Mouse (Mus musculus): ENCODE measurements at regions not wholly inside any gene's neighbourhood (a gene's known extent, or its start where the extent isn't known, plus 50 kb on each side); places are given as distances from the start of the nearest gene placed in this dataset.

DNA sequence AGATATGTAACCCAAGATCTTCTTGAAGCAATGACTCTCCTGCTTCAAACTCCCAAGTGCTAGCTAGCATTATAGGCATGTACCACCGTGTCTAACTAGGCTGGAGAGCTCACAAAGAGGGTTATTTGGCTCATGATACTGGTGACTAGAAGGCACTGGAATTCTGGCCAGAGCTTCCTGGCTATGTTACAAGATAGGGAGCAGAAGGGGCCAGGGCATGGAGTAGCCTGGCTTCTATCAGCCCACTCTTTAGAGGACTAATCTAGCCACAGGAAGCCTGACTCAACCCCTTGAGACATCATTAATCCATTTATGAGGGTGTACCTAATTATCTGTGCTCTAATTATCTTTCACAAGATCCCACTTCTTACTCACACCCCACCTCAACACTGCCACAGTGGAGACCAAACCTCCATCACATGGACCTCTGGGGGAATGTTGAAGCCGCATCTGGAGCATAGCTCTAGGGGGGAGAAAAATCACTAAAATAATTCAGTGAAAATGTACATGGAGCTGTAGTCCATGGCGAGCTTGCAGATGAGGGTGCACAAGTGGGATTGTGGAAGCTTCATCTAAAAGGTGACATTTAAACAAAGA is 77.2 kb upstream of the Rai14 start:
- TF ChIP-seq USF1 (IDR thresholded peaks at IDR 0.05; ENCODE audit: low read depth), result no peak
- TF ChIP-seq MYOG (IDR thresholded peaks at IDR 0.05; ENCODE audit: control insufficient read depth, extremely low read depth, insufficient read length), result no peak
- TF ChIP-seq MAX (IDR thresholded peaks at IDR 0.05), result no peak
- TF ChIP-seq FOSL1 (IDR thresholded peaks at IDR 0.05; ENCODE audit: insufficient read depth, low read length, poor library complexity, severe bottlenecking), result no peak
- no peak for TF ChIP-seq MYOD1 (IDR thresholded peaks at IDR 0.05; ENCODE audit: control insufficient read depth, insufficient read length, low read depth)
- no peak for TF ChIP-seq CEBPB (IDR thresholded peaks at IDR 0.05; ENCODE audit: low read depth)
- no peak for TF ChIP-seq CTCF (IDR thresholded peaks at IDR 0.05; ENCODE audit: control insufficient read depth, insufficient read depth, insufficient read length)
- Histone ChIP-seq H3K27me3 (ENCODE audit: control insufficient read depth, insufficient read depth, insufficient read length) (no peaks in the 10 kb centered on the region), H3ac (ENCODE audit: control insufficient read depth, insufficient read length, low read depth) (no peak overlapping the region), H3K36me3 (ENCODE audit: control insufficient read depth, insufficient read depth) (peaks cover 6% of the 10 kb centered on the region), H3K4me3 (ENCODE audit: insufficient read depth, poor library complexity, severe bottlenecking) (no peak overlapping the region), H3K79me3 (ENCODE audit: low read depth) (no peaks in the 10 kb centered on the region), H3K79me2 (ENCODE audit: control insufficient read depth, insufficient read depth) (no peaks in the 10 kb centered on the region)

DNA sequence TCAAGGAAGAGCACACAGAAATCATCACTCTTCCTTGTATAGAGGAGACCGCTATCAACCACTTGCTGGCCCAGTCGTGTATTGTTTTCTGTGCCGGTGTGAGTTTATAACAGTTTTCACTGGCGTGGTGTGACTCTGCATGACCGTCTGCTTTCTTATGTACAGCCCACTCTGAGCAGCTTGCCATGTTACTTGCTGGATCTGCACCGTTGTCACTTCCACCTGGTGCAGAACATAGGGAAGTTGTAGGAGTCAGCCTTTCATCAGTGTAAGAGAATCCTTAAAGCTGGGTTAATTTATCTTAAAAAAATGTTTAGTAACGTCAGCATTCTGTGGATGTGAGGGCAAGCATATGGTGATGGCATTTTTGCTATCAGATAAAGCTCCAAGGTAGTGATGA is 77.7 kb upstream of the Rai14 start:
- Histone ChIP-seq H3K36me3 (ENCODE audit: control insufficient read depth, insufficient read depth) (peaks cover 6% of the 10 kb centered on the region), H3K27me3 (ENCODE audit: control insufficient read depth, insufficient read depth, insufficient read length) (no peaks in the 10 kb centered on the region), H3K79me2 (ENCODE audit: control insufficient read depth, insufficient read depth) (no peaks in the 10 kb centered on the region), H3K4me3 (ENCODE audit: insufficient read depth, poor library complexity, severe bottlenecking) (no peak overlapping the region), H3ac (ENCODE audit: control insufficient read depth, insufficient read length, low read depth) (no peak overlapping the region), H3K79me3 (ENCODE audit: low read depth) (no peaks in the 10 kb centered on the region)
- TF ChIP-seq MYOG (IDR thresholded peaks at IDR 0.05; ENCODE audit: control insufficient read depth, extremely low read depth, insufficient read length), result no peak
- no peak for TF ChIP-seq CEBPB (IDR thresholded peaks at IDR 0.05; ENCODE audit: low read depth)
- no peak for TF ChIP-seq MYOD1 (IDR thresholded peaks at IDR 0.05; ENCODE audit: control insufficient read depth, insufficient read length, low read depth)
- TF ChIP-seq FOSL1 (IDR thresholded peaks at IDR 0.05; ENCODE audit: insufficient read depth, low read length, poor library complexity, severe bottlenecking), result no peak
- no peak for TF ChIP-seq MAX (IDR thresholded peaks at IDR 0.05)
- TF ChIP-seq CTCF (IDR thresholded peaks at IDR 0.05; ENCODE audit: control insufficient read depth, insufficient read depth, insufficient read length), result no peak
- no peak for TF ChIP-seq USF1 (IDR thresholded peaks at IDR 0.05; ENCODE audit: low read depth)

DNA sequence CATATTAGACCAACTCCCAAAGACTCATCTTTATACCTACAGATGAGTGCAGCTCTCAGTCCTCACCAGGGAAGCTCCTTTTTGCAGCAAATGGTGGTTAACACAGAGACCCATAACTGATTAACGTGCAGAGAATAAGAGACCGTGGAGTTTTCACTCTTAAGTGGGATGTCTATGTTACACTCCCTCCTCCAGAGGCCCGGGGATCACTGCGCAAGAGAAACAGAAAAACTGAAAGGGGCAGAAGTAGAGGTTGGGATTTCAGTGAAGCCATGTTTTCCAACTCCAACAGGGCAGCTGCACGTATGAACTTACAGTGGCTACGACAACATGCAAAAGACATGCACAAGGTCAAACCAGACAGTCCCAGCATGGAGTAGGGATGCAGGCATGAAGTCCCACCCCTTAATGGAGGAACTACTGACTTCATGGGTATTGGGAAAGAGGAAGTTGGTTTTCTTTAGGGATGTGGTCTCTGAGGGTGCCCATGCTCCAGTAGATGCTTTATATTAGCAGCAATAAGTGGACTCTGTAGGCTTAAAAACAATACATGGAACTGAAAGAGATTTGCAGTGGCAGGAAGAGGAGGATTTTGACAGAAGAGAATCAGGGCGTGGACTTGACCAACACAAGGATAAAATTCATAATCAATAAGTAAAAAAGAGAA is 80.8 kb upstream of the Rai14 start:
- no peaks in the 10 kb centered on the region for H3K27me3 ChIP-seq (ENCODE audit: control insufficient read depth, insufficient read depth, insufficient read length)

DNA sequence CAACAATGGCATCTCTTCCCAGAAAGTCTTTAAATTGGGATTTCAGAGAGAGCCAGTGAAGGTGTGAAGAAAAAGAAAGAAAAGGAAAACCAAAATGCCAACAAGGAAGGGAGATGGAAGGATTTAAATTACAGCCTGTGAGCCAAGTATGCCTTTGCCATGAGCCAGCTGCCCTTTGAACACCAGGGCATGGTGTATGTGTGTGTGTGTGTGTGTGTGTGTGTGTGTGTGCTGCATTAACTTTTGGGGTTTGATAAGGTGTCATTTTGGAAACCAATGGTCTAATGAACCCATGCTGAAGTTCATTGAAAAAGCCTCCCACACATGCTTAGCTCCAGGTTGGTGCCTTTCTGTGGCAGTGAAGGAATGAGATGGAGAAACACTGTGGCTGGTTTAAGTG is 85.2 kb upstream of the Rai14 start:
- no peak for TF ChIP-seq USF1 (IDR thresholded peaks at IDR 0.05; ENCODE audit: low read depth)
- TF ChIP-seq MYOD1 (IDR thresholded peaks at IDR 0.05; ENCODE audit: control insufficient read depth, insufficient read length, low read depth), result no peak
- no peak for TF ChIP-seq CTCF (IDR thresholded peaks at IDR 0.05; ENCODE audit: control insufficient read depth, insufficient read depth, insufficient read length)
- TF ChIP-seq CEBPB (IDR thresholded peaks at IDR 0.05; ENCODE audit: low read depth), result no peak
- no peak for TF ChIP-seq MAX (IDR thresholded peaks at IDR 0.05)
- TF ChIP-seq MYOG (IDR thresholded peaks at IDR 0.05; ENCODE audit: control insufficient read depth, extremely low read depth, insufficient read length), result no peak
- TF ChIP-seq FOSL1 (IDR thresholded peaks at IDR 0.05; ENCODE audit: insufficient read depth, low read length, poor library complexity, severe bottlenecking), result no peak

More for the DNA sequence above, 80.8 kb upstream of the Rai14 start:
- Histone ChIP-seq H3K79me3 (ENCODE audit: low read depth) (no peaks in the 10 kb centered on the region), H3ac (ENCODE audit: control insufficient read depth, insufficient read length, low read depth) (no peak overlapping the region), H3K79me2 (ENCODE audit: control insufficient read depth, insufficient read depth) (no peaks in the 10 kb centered on the region), H3K36me3 (ENCODE audit: control insufficient read depth, insufficient read depth) (peaks cover 14% of the 10 kb centered on the region), H3K4me3 (ENCODE audit: insufficient read depth, poor library complexity, severe bottlenecking) (no peak overlapping the region)
- TF ChIP-seq FOSL1 (IDR thresholded peaks at IDR 0.05; ENCODE audit: insufficient read depth, low read length, poor library complexity, severe bottlenecking) (no peak), MAX (IDR thresholded peaks at IDR 0.05) (no peak), MYOD1 (IDR thresholded peaks at IDR 0.05; ENCODE audit: control insufficient read depth, insufficient read length, low read depth) (no peak)

DNA sequence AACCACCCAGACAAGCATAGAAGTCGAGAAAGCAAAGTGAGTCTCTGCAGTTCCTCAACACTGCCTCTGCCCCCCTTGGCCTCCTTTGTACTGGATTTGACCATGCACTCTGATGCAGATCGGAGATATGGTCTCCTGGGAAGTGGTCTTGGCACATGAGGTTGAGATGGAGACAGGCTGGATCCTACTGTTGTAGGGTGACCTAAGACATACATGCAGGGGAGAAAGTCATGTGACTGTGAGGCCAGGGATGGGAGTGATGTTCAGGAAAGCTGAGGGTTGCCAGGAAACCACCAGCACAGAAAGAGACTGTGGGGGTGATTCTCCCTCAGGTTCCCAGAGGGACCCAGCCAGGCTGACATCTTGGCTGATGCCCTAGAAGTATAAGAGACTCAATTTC is 99.8 kb upstream of the Rai14 start:
- Histone ChIP-seq H3K79me2 (ENCODE audit: control insufficient read depth, insufficient read depth) (peaks cover 7% of the 10 kb centered on the region), H3K27me3 (ENCODE audit: control insufficient read depth, insufficient read depth, insufficient read length) (no peaks in the 10 kb centered on the region), H3K4me3 (ENCODE audit: insufficient read depth, poor library complexity, severe bottlenecking) (no peak overlapping the region), H3ac (ENCODE audit: control insufficient read depth, insufficient read length, low read depth) (peak overlapping the region; percentile 4), H3K36me3 (ENCODE audit: control insufficient read depth, insufficient read depth) (peaks cover 10% of the 10 kb centered on the region), H3K79me3 (ENCODE audit: low read depth) (peaks cover 4% of the 10 kb centered on the region)
- TF ChIP-seq MYOG (IDR thresholded peaks at IDR 0.05; ENCODE audit: control insufficient read depth, extremely low read depth, insufficient read length) (no peak), CEBPB (IDR thresholded peaks at IDR 0.05; ENCODE audit: low read depth) (no peak), MAX (IDR thresholded peaks at IDR 0.05) (peak; percentile 12), MYOD1 (IDR thresholded peaks at IDR 0.05; ENCODE audit: control insufficient read depth, insufficient read length, low read depth) (no peak), USF1 (IDR thresholded peaks at IDR 0.05; ENCODE audit: low read depth) (peak; percentile 81)

More for the DNA sequence above, 85.2 kb upstream of the Rai14 start:
- peaks cover 18% of the 10 kb centered on the region for H3K36me3 ChIP-seq (ENCODE audit: control insufficient read depth, insufficient read depth)
- no peak overlapping the region for H3ac ChIP-seq (ENCODE audit: control insufficient read depth, insufficient read length, low read depth)
- no peak overlapping the region for H3K4me3 ChIP-seq (ENCODE audit: insufficient read depth, poor library complexity, severe bottlenecking)
- H3K27me3 ChIP-seq (ENCODE audit: control insufficient read depth, insufficient read depth, insufficient read length), result no peaks in the 10 kb centered on the region
- H3K79me2 ChIP-seq (ENCODE audit: control insufficient read depth, insufficient read depth), result no peaks in the 10 kb centered on the region
- no peaks in the 10 kb centered on the region for H3K79me3 ChIP-seq (ENCODE audit: low read depth)

DNA sequence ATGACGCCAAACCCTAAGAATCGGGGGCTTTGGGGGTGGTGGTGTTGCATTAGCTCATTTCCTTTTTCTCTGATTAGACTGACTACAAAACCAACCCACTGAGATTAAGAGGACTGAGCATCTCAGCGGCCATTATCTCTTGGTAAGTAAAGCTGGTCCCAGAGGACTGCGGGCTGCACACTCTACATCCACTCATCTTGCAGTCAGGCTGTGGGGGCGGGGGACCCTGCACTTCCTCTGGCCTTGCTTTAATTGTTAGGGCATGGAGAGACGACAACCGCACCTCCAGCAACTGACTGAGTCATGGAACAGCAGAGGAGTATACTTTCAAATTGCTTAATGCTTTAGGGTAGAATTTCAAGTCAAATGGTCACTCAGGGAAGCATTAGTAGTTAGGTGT is 100.3 kb upstream of the Rai14 start:
- H3K4me3 ChIP-seq (ENCODE audit: insufficient read depth, poor library complexity, severe bottlenecking), result no peak overlapping the region
- H3K79me2 ChIP-seq (ENCODE audit: control insufficient read depth, insufficient read depth), result peaks cover 7% of the 10 kb centered on the region

More for the DNA sequence above, 100.3 kb upstream of the Rai14 start:
- Histone ChIP-seq H3K36me3 (ENCODE audit: control insufficient read depth, insufficient read depth) (peaks cover 10% of the 10 kb centered on the region), H3K27me3 (ENCODE audit: control insufficient read depth, insufficient read depth, insufficient read length) (no peaks in the 10 kb centered on the region), H3ac (ENCODE audit: control insufficient read depth, insufficient read length, low read depth) (no peak overlapping the region), H3K79me3 (ENCODE audit: low read depth) (peaks cover 4% of the 10 kb centered on the region)
- TF ChIP-seq MYOD1 (IDR thresholded peaks at IDR 0.05; ENCODE audit: control insufficient read depth, insufficient read length, low read depth) (peak; percentile 76), CEBPB (IDR thresholded peaks at IDR 0.05; ENCODE audit: low read depth) (peak; percentile 90), FOSL1 (IDR thresholded peaks at IDR 0.05; ENCODE audit: insufficient read depth, low read length, poor library complexity, severe bottlenecking) (peak; percentile 42), CTCF (IDR thresholded peaks at IDR 0.05; ENCODE audit: control insufficient read depth, insufficient read depth, insufficient read length) (no peak), MAX (IDR thresholded peaks at IDR 0.05) (peak; percentile 83), MYOG (IDR thresholded peaks at IDR 0.05; ENCODE audit: control insufficient read depth, extremely low read depth, insufficient read length) (no peak), USF1 (IDR thresholded peaks at IDR 0.05; ENCODE audit: low read depth) (no peak)

Measured in C2C12 (cell line).